Mouse (Mus musculus) gastrocnemius, postnatal 4 days (tissue): ENCODE results near the gene Msl1. TPM values are rescaled to one million over a fixed set of nuclear protein-coding genes. Genes with fewer than 3 reads are reported as not detected.

Source experiments
- DNase-seq, 2 experiments: peaks; one replicate each; pipeline ENCODE4 v3.0.0; 2021 to 2022; ENCODE audit warnings: low spot score in 2 of 2, mixed read lengths in 2 of 2
- long read RNA-seq, 2 experiments: library from polyadenylated mRNA; stranded (forward); transcript quantifications; one replicate each; pipeline ENCODE4 v2.0.0; 2021
- total RNA-seq, 2 experiments: library from RNA; stranded (reverse); gene quantifications; 2 replicates each; pipeline ENCODE4 v1.2.3; 2021

Msl1 gene
- total RNA-seq = 10 to 100 TPM; 79.3 to 83.9 TPM
- long read RNA-seq, experiment 1, full-length matches to known transcripts = 12 of 22 reads
- long read RNA-seq, experiment 1, partial matches to known transcripts = 4 of 22 reads
- long read RNA-seq, experiment 1, other reads (novel, unspliced or antisense) = 6 of 22 reads
- long read RNA-seq, experiment 2, full-length matches to known transcripts = 12 of 19 reads
- long read RNA-seq, experiment 2, partial matches to known transcripts = 3 of 19 reads
- long read RNA-seq, experiment 2, other reads (novel, unspliced or antisense) = 4 of 19 reads

DNA sequence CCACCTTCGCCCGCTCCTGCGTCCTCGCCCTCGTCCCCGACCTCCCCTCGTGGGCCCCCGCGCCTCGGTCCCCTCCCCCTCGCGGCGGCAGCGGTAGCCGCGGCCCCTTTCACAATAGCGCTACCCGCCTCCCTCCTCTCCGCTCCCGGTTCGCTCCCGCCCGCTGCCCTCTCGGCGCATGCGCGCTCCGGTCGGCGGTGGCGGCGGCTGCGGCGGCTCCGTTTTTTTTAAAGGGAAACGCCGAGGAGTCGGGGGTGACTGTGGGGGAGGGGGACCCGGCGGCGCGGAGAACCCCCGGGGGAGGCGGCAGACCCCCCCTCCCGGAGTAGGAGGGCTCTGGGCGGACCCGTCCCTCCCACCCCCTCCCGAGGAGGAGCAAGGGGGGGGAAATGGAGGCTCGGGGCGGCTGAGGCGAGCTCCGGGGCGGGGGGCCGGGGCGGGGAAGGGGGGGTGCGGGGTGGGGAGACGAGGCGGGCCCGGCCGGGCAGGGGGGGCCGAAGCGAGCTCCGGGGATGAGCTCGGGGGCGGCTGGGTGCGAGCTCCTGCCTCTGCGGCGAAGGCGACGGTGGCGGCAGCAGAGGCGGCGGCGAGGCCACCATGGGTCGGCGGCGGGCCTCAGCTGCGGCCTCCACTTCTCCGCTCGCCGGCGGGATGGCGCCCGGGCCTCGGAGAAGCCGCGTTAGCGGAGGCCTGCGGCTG is at the start of gene Msl1:
Msl1 (plus strand) TSS at position 502 of the 699 bp plus-strand sequence.
- peak; percentile 83 to 89 for DNase-seq

DNA sequence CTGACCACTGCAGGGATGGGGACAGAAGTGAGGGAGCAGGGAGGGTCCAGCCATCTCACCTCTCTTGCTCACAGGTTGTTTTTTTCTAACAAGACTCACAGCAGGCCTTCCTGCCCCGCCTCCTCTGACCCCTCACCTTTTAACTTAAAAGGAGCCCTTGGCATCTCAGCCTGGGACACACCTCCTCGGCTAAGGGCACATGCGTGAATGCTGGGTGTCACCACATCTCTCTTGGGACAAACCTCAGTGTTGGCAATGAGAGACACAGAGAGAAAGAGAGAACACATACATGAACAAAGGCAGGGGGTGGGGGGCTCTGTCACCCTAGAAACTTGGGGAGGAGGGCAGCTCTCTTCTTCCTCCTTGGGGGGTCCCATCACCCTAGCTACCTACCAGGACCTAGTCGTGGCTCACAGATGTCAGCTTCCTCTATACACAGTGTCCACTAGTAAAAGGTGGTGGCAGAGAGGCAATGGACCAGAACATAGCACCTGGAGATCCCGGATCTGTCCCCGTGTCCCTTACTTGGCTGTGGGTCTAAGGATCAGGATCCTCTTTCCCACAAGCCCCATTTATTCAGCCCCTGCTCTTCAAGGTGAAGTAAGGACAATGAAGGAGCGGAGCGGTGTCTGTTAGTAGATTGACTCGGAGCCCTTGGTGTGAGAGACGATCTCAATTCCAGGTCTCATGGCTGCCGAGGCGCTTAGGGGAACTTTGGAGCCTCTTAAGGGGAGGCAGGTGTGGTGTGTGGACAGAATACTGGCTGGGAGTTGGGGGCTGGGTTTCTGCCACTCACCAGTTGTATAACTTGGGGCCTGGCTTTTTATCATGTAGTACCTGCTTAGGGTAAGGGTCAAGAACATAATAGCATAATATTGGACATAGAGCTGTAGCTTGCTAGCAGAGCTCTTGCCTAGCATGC is 49.1 kb upstream of the Msl1 start:
- DNase-seq = no peak

DNA sequence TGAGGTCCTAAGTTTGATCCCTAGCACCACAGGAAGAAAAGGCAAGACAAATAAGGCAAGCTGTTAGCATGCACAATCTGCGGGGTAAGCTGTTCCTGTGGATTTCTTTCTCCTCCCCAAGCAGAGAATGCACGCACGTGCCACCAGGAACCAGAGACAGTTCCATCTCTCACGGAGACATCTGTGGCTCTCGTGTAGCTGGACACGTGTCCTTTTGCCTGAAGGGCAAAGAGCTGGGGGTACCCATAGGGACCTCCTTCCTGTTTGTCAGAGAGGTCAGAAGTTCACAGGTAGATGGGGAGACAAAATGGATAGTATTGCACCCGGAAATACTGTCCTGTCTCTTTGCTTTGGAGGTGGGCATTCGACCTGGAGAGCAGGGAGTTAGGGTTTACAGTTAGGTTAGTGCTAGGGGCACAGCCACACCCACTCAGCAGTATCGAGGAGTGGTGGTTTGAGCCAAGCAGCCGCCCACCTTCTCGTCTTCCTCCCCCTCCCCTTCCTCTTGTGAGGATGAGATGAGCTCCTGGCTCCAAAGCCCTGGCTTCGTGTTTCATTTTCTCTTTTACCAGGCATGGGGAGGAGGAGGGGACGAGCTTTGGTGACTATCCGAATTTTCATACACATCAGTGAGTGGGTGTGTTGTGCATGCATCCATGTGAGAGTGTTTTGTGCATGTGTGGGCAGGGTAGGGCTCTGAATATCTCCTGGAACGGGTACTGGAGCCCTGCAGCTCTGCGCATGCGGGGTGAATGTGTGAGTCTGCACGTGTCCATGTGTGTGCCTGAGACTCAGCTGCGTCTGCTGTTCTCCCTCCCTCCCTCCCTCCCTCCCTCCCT is 48.2 kb upstream of the Msl1 start:
- peak in 1 of 2 experiments; percentile 78 for DNase-seq

DNA sequence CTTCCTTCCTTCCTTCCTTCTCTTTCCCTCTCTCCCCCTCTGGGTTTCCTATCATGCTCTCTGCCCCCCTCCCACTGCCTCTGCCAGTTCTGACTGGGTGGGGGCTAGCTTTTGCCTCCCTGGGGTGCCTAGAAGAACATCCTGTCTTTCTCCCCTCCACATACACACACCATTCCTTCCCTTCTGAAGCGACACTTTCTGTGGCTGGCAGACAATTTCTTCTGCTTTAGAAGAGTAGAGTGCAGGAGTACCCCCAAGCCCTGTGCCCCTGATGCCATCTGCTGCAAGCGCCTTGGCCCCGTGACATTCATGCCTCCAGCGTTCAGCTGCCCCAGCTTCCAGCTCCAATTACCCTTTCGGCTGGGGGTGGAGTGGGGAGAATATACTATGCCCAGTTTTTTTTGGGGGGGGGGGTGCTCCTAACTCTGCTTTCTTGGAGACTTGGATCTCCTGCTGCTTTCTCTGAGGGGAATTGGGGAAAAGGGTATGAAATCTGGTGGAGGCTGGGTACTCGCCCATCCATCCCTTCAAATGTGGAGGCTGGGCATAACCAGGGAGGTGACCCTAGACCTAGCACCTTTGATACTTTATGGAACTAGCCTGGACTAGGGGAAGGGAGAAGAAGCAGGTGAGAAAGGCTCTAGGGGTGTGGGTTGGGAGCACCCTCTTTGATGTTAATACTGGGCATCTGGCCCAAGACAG is 47.4 kb upstream of the Msl1 start:
- no peak for DNase-seq

DNA sequence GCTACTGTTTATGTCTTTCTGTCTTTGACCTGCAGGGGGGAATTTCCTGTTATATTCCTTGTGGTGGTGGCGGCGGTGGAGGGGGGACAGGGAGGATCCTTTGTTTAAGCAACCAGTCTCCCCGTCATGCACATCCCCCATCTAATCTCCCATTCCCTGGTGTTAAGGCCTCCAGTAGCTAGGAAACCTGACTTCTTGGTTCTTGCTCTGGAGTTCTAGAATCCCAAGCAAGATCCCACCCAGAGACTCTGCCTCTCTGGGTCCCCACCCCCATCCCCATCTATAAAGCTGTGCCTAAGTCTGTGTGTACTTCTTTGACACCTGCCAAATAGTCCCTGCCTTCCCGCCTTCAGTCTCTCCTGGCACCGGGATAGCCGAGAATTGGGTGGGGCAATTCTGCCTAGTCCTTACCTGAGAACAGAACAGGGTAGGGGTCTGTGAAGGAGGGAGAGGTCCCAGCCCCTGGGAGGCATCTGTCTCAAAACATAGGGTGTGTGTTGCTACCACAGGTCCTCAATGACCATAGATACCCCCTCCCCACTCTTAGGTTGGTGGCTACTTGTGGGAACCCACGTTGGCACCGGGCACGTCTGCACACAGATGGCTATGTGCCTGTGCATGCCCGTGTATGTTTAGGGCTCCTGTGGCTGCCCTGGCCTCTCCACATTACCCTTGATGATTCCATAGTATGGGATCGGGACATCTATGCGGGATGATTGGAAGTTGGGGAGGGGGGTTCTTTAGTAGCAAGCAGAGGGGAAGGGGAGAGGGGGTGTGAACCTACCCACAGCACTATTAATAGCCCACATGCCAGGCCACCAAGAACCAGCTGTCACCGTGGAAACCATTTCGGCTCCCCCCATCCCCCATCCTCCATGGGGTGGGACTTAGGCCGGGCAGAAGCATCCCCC is 46.6 kb upstream of the Msl1 start:
- no peak for DNase-seq

DNA sequence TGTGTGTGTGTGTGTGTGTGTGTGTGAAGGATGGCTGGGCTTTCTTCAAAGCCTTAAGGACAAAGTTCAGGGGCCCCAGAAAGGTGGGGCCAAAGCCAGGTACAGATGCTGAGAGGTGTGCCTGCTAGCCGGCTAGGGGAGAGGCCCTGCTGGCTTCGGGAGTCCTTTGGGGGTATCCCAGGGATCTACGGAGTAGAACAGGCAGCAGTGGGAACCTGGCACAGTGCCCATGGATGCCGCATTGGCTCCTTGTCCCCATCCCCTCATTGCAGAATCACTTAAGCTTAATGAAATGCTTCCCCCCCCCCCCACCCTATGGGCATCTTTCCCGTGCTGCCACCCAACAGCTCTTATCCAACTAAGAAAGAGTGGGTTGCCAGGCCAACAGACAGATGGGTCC is 45.6 kb upstream of the Msl1 start:
- peak in 1 of 2 experiments; percentile 26 for DNase-seq

DNA sequence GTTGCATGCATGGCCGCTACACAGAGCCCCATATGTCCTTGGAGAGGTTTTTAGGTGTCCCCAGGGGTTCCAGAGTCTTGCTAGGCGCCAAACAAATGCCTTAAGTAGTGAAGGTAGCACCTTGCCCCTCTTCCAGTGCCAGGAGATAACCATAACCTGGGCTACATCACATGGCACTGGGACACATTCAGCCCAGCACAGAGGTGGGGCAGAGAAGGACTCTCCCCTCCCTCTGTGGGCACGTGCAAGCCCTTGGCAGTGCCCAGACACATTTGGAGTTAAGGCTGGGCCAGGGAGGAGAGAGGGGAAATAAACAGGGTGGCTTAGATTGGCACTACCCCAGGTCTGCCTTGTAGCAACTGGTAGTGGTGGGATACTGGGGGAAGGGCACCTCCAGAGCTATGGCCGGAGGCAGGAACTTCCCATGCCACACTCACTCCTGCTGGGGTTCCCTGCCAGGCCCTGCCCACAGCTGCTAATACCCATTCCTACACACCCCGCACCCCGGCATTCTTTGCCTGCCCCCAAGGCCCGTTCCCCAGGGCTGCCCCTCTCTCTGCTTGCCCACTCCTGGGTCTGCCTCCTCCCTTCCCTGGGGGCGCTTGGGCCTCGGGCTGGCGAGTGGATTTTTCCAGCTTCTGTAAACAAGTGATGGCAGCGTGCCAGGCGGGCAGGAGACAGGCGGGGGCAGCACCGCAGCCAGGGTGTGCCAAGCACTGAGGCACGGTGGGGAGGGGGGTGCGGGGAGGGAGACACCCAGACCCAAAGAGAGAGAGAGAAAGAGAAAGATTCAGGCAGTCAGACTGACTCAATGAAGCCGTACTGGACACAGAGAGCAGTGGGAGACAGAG is 44.7 kb upstream of the Msl1 start:
- DNase-seq = peak; percentile 67 to 78

DNA sequence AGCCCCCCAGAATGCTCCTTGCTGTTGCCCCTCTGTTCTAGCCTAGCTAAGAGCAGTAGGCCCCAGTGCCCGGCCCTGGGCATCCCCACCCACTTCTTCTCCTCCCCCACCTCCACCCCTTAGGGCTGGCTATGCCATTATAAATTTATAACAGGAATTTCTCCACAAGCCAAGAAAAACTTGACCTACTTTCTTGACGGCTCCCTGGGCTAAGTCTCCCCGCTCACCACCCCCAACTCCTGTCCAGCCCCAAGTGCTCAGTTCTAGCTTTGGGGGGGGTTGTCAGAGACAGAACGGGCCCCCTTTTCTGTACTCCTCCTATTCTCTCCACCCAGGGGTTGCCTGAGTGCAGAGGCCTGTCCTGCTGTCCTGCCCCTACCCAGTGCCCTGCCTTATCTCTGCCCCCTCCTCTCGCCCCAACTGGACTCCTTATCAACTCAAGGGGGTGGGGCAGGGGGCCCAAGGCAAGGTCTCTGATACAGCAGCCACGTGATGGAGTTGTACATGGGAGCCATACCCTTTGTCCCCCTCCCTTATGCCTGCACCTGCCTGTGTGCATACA is 44.0 kb upstream of the Msl1 start:
- no peak for DNase-seq

DNA sequence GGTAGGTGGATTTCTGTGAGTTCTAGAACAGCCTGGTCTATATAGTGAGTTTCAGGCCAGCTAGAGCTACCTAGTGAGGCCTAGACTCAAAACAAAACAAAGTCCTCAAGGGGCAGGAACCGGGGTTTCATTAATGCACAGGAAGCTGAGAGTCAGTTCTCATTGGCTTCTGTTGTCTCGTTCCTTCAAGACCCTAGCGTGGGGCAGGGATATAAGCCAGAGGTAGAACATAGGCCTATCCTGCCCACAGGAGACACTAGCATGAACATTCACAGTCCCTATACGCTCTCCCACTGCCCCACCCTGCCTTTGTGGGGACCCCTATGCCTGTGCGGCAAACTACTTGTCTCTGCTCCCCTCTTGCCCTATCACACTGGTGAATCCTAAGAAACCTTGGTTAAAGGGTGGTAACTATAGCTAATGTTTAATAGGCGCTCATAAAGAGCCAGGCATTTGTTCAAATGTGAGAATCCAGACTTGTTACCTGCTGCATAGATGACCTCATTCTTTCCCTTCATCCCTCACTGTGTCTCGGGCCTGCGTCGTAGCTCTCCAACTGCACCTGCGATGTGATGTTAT is 42.7 kb upstream of the Msl1 start:
- no peak for DNase-seq

DNA sequence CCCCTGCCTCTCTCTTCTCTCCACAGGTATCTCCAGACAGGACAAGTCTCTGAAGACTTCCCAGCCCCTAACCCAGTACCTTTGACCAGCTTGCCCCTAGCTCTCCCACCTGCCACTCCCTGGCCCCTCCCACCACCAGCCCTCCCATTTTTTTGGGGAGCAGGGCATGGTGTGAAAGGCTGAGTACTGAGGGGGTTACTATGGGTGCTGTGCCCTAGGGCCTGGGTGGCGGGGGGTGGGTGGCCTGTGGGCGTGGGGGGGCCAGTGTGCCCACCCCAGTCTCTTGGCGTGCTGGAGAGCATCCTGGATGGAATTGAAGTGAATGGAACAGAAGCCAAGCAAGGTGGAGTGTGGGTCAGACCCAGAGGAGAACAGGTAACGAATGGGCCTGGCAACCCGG is 42.1 kb upstream of the Msl1 start:
- DNase-seq = no peak

DNA sequence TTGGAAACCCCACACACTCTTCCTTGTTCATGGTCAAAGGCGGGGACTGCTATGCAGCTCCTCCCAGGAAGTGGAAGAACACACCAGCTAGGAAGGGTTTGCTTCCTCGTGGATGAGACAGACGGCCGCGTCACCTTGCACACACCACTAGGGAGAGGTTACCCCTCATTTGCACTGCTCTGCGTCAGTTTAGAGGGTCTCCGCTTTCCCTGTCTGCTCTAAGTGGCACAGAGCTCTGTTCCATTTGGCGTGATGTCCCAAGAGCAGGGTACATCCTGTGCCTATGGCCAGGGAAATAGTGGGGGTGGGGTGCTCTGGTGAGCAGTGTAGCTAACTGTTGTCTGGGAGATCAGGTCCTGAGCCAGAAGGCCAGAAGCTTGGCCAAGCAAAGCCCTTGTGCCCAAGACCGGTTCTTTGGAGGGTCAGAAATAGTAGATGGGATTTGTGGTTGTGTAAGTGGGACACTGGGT is 41.1 kb upstream of the Msl1 start:
- DNase-seq = no peak

DNA sequence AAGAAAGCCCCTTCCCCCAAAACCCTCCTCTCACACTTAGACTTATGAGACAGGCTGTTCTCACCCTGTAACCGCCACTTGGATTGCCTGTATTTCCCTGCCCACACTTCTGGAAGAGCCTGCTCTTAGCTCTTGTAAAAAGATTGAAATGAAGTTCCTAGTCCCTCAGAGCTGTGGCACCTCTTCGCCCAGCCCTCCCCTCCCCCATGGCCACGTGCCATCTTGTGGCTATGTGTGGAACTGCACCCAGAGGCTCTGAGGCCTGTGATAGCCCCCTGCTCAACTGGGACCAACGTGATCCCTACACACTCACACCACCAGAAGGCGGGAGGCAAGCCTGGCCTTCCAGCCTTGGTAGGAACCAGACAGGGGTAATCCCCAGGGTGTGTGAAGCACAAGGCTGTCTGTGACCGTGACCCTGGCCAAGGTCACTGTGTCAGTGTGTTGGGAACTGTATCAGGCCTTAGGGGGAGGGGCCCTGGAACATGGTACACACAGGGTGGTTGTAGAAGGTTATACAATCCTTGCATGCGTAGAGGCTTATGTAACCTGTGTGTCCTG is 40.6 kb upstream of the Msl1 start:
- DNase-seq = peak; percentile 77 to 79

DNA sequence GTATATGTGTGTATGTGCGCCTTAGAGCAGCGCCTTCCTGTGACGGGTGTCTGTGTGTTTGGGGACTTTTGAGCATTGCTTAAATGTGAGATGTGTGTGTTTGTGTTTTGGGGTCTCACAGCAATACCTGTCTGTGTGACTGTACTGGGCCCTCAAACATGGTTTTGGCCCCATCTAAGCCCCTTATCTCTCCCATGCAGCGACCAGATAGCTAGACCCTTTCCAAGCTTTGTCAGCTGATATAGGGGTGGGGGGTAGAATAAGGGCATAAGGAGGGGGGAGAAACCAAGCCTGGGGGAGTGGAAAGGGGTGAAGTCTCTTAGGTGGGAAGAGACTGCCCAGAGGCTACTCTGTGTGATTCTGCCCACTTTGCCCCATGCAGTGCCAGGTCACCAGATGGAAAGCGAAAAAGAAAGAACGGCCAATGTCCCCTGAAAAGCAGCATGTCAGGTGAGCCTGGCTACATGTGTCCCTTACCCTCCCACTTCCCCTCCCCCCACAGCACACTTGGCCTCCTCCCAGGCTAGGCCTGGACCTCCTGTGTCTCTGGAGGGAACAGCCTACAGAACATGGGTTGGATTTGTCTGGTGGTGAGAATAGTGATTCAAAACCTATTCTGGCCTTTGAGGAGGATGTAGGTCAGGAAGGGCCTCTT is 39.5 kb upstream of the Msl1 start:
- no peak for DNase-seq

DNA sequence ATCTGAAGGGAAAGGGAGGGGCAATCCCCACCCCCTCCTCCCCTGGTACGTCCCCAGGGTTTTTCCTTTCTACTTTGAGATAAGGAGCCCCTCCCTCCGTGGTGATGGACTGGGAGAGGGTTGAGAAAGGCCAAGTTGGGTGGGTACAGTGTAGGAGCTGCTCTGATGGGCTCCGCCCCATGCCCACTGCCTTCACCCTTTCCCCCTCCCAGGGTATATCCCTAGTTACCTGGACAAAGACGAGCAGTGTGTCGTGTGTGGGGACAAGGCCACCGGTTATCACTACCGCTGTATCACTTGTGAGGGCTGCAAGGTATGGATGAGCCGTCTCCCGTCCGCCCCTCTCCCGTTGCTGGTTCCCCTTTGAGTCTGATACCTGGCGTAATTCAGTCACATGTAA is 38.6 kb upstream of the Msl1 start:
- no peak for DNase-seq

DNA sequence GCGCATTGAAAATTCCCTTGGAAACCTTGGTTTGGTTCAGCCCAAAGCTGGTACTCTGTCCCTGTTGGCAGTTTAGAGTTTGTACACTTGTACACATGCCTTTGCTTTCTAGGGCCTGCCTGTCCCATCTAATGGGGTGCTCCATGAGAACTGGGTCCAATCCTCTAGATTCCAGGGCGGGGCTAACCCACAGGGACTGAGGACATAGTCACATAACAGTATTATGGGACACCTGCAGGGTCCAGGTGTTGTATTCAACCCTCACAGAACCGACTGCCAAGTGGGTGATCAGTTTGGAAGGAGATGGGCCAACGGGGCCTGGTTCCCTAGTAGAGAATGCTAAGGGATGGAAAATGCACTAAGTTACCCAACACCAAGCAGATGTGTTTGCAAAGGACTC is 33.4 kb upstream of the Msl1 start:
- DNase-seq = peak in 1 of 2 experiments; percentile 14

DNA sequence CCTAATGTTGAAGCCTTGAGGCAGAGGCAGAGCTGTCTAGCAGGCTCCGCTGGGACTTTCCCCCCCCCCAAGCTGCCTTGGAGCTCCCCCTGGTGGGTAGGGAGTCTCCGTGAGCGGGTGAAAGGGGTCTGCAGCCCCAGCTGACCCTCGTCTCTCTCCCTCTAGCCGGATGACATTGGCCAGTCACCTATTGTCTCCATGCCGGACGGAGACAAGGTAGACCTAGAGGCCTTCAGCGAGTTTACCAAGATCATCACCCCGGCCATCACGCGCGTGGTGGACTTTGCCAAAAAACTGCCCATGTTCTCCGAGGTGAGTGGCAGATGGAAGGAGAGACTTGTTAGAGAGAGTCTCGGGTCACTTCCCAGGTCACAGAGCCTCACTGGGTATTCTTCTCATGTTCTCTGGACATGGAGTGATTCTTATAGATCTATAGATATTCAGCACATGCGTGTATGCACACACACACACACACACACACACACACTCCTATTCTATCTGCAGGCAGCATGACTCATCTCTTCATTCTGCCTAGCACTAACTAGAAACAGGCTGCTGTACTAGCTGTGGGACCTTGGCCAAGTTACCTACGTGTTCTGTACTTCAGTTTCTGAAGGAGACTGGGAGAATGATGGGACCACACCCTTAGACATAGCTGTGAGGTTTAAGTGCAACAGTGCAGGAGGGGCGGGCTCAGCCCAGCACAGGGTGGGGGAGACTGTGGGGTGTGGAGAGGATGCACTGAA is 32.4 kb upstream of the Msl1 start:
- DNase-seq = no peak
